Mouse (Mus musculus): ENCODE data around the gene Nlrp4b.
"Not testable (repeated sequence)": the region's sequence is repeated elsewhere in the genome, so short reads cannot be mapped to it uniquely, and the experiment has no call there.

Gene Nlrp4b

DNA sequence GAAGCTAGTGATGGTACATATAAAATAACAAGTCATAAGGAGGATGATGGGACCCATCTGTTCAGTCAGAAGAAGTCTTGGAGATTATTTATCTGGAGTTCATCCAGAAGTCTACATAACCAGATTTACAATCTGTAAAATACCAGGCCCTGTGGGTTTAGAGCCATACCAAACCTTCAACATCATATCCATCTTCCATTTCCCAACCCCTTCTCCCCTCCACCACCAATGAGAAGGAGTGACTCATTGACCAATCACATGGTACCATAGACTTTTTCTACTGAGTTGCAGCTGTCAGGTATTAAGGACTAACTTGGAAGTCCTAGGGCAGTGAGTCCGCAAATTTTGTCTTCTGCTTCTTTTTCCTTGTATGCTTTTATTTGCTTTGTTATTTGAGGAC is at the start of gene Nlrp4b:
Gene Nlrp4b, plus strand, starts transcription at position 301 of the 400 bp plus-strand sequence.
- DNase-seq (ENCODE audit: low spot score in 2 of 2) = no peak

DNA sequence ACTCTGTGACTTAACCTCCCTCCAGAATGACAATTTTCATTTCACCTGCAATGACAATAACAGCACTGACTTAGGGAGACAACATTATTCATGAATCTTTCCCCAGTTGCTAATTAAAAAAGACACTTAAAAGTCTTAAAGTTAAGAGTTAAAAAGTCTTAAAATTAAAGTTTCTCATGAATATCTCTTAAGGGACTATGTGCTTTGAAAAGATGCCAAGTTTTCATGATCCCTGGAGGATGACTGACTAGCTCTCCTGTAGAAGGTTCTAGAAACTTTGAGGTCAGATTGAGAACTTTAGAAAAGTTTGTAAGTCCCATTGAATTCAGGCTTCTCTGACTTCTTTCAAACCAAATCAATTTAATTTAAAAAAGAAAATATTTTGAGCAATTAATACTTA is 66.7 kb downstream of the Nlrp4b start, which contains the start of gene Vmn1r71:
Gene Vmn1r71, minus strand, starts transcription at position 101 of the 400 bp plus-strand sequence.
- no peak for DNase-seq (ENCODE audit: low spot score in 2 of 2)

DNA sequence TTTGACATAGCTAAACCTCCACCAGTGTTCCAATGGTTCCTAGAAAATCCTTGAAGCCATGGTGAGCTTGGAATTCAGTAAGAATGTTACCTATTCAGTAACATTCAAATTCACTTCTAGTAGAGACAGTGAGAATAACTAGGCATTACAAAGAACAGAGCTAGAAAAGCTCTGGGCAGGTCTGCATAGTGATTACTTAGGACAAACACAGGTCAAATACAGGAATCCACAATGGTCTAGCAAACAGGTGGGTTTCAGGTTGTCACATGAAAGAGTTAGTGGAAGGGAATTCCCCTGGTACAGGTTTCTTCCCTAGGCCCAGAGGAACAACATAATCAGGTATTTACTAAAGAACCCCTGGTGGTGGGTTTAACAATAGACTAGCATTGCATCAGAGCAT is 70.0 kb downstream of the Nlrp4b start:
- not testable (repeated sequence) for DNase-seq (ENCODE audit: low spot score in 2 of 2)
